Mouse (Mus musculus) spleen, adult 2 months (tissue): ENCODE measurements around the gene Anapc2. TPM values are rescaled to one million over a fixed set of nuclear protein-coding genes. Genes with fewer than 3 reads are reported as not detected.
A peak's percentile ranks its signal among the peaks of the same experiment; 100 is the strongest.

Experiments
- DNase-seq, 2 experiments: peaks; one replicate each; pipeline versions ENCODE4 v3.0.0 to v3.0.0-alpha.2; 2012 to 2021; ENCODE audit warnings: low spot score in 2 of 2, low read depth in 1 of 2
- H3K27ac ChIP-seq: fragments of 200-500 bp; 2 replicates; pipeline ENCODE4 v1.5.1; 2012; ENCODE audit warnings: low read length, inconsistent platforms; ENCODE audit not compliant: insufficient read depth
- H3K27me3 ChIP-seq: fragments of 200-500 bp; 2 replicates; pipeline ENCODE4 v1.6.1; 2012; ENCODE audit warnings: mild to moderate bottlenecking, moderate library complexity, low read length, inconsistent platforms; ENCODE audit not compliant: control insufficient read depth, insufficient read depth
- H3K36me3 ChIP-seq: fragments of 200-500 bp; 2 replicates; pipeline ENCODE4 v1.6.1; 2012; ENCODE audit warnings: mild to moderate bottlenecking, low read length, inconsistent platforms; ENCODE audit not compliant: control insufficient read depth, insufficient read depth
- H3K4me1 ChIP-seq: fragments of 200-500 bp; 2 replicates; pipeline ENCODE4 v1.6.1; 2011; ENCODE audit warnings: inconsistent platforms; ENCODE audit not compliant: control insufficient read depth, insufficient read depth, insufficient read length
- H3K4me3 ChIP-seq: fragments of 200-500 bp; 2 replicates; pipeline ENCODE4 v1.5.1; 2011; ENCODE audit warnings: mild to moderate bottlenecking, inconsistent platforms; ENCODE audit not compliant: insufficient read depth, insufficient read length; ENCODE audit errors: extremely low read depth
- CTCF ChIP-seq: fragments of 200-500 bp; IDR thresholded peaks from 2 replicates; pipeline ENCODE4 v1.5.1; 2011; ENCODE audit warnings: mild to moderate bottlenecking, inconsistent platforms; ENCODE audit not compliant: insufficient read depth, insufficient read length, insufficient replicate concordance; ENCODE audit errors: extremely low read depth
- POLR2A ChIP-seq: fragments of 200-500 bp; IDR thresholded peaks from 2 replicates; pipeline ENCODE4 v1.6.1; 2011; ENCODE audit warnings: low read depth, low read length, inconsistent platforms
- WGBS: fragments of 180-500 bp; shearing (Covaris S2); methylation state at CpG from one replicate; pipeline ENCODE4 v1.1.7; 2018; 5-methylcytosine and 5-hydroxymethylcytosine counted together
- polyA plus RNA-seq: library from polyadenylated mRNA; depleted of rRNA; stranded (reverse); fragments of >200 nt; gene quantifications from 2 replicates; pipeline ENCODE4 v1.2.3, GENCODE M21; 2012; rRNA removed

Gene Anapc2
- 55.7 and 68.8 TPM in 2 replicates for polyA plus RNA-seq

- under 1% methylated on average over 55 of the region's 55 CpGs for WGBS
- H3K4me3 ChIP-seq = peak within 1 kb of the TSS; percentile 78
- peaks cover 15% of the 10 kb centered on the region for H3K36me3 ChIP-seq
- peak within 1 kb of the TSS; percentile 82 for H3K27ac ChIP-seq
- no peak for TF ChIP-seq CTCF
- TF ChIP-seq POLR2A = peak; percentile 65
- DNase-seq = peak; percentile 89 to 94
- peaks cover 3% of the 10 kb centered on the region; the same call in 1 of the 2 replicates for H3K4me1 ChIP-seq
- no peaks in the 10 kb centered on the region for H3K27me3 ChIP-seq
Observed at GRCm38 (mm10) chr2:25271827-25272511, at the start of gene Anapc2, which contains the start of gene Ssna1. TSS of gene Anapc2 (plus strand) at chr2:25272478. TSS of gene Ssna1 (minus strand) at chr2:25272438.

- H3K36me3 ChIP-seq = peaks cover 3% of the 10 kb centered on the region; the same call in 1 of the 2 replicates
- 2% methylated on average over 51 of the region's 53 CpGs for WGBS
- TF ChIP-seq CTCF (no peak), POLR2A (no peak)
- no peaks in the 10 kb centered on the region for H3K27me3 ChIP-seq
- peak overlapping the region; percentile 97 for H3K27ac ChIP-seq
- H3K4me1 ChIP-seq = peaks cover 7% of the 10 kb centered on the region; the same call in 1 of the 2 replicates
- peak overlapping the region; percentile 93 for H3K4me3 ChIP-seq
- peak in 1 of 2 experiments; percentile 83 for DNase-seq
Observed at GRCm38 (mm10) chr2:25223681-25224491, 48.4 kb upstream of the Anapc2 start.

- TF ChIP-seq CTCF (no peak; the same call in 1 of the 2 replicates), POLR2A (peak; percentile 99)
- under 1% methylated on average over 17 of the region's 17 CpGs for WGBS
- H3K27ac ChIP-seq = peak within 1 kb of the TSS; percentile 97
- H3K4me1 ChIP-seq = peaks cover 8% of the 10 kb centered on the region; the same call in 1 of the 2 replicates
- DNase-seq = no peak
- peaks cover 3% of the 10 kb centered on the region; the same call in 1 of the 2 replicates for H3K36me3 ChIP-seq
- no peaks in the 10 kb centered on the region for H3K27me3 ChIP-seq
- H3K4me3 ChIP-seq = peak within 1 kb of the TSS; percentile 93
Observed at GRCm38 (mm10) chr2:25224492-25224765, 47.8 kb upstream of the Anapc2 start, which contains the start of gene Tubb4b. TSS of gene Tubb4b (minus strand) at chr2:25224702.

GRCm38 (mm10) chr2:25224766-25225752 is 47.2 kb upstream of the Anapc2 start:
- DNase-seq = peak; percentile 96 to 99
- peak overlapping the region; percentile 66 for H3K4me3 ChIP-seq
- 2% methylated on average over 41 of the region's 41 CpGs for WGBS
- peak; percentile 60; the same call in 1 of the 2 replicates for TF ChIP-seq POLR2A
- no peak for TF ChIP-seq CTCF
- H3K4me1 ChIP-seq = peaks cover 8% of the 10 kb centered on the region; the same call in 1 of the 2 replicates
- H3K36me3 ChIP-seq = peaks cover 3% of the 10 kb centered on the region; the same call in 1 of the 2 replicates
- peak overlapping the region; percentile 92 for H3K27ac ChIP-seq
- H3K27me3 ChIP-seq = no peaks in the 10 kb centered on the region

- Histone ChIP-seq H3K27ac (peak overlapping the region; percentile 57; the same call in 1 of the 2 replicates), H3K27me3 (no peaks in the 10 kb centered on the region), H3K4me3 (no peak overlapping the region), H3K36me3 (peaks cover 3% of the 10 kb centered on the region; the same call in 1 of the 2 replicates), H3K4me1 (peaks cover 8% of the 10 kb centered on the region; the same call in 1 of the 2 replicates)
- 91% methylated on average over 8 of the region's 8 CpGs for WGBS
- DNase-seq = no peak
- TF ChIP-seq CTCF (no peak), POLR2A (no peak)
Observed at GRCm38 (mm10) chr2:25225811-25226379, 46.4 kb upstream of the Anapc2 start.

- TF ChIP-seq CTCF (no peak), POLR2A (no peak)
- Histone ChIP-seq H3K4me1 (peaks cover 8% of the 10 kb centered on the region; the same call in 1 of the 2 replicates), H3K27me3 (no peaks in the 10 kb centered on the region), H3K4me3 (no peak overlapping the region), H3K36me3 (peaks cover 1% of the 10 kb centered on the region; the same call in 1 of the 2 replicates), H3K27ac (no peak overlapping the region)
- no peak for DNase-seq
- 87% methylated on average over 5 of the region's 5 CpGs for WGBS
Observed at GRCm38 (mm10) chr2:25226864-25227263, 45.4 kb upstream of the Anapc2 start.
